Mouse (Mus musculus) erythroblast, embryonic 14.5 days (primary cell): Measurements from ENCODE around the gene Scgb1b24.

Experiments used
- GATA1 ChIP-seq: IDR thresholded peaks from 2 replicates; pipeline ENCODE4 v1.6.1; 2012; ENCODE audit warnings: low read length, inconsistent platforms, mixed read lengths
- TAL1 ChIP-seq: IDR thresholded peaks from 3 replicates; pipeline ENCODE4 v1.6.1; 2012; ENCODE audit warnings: low read length, inconsistent platforms, mixed read lengths

DNA sequence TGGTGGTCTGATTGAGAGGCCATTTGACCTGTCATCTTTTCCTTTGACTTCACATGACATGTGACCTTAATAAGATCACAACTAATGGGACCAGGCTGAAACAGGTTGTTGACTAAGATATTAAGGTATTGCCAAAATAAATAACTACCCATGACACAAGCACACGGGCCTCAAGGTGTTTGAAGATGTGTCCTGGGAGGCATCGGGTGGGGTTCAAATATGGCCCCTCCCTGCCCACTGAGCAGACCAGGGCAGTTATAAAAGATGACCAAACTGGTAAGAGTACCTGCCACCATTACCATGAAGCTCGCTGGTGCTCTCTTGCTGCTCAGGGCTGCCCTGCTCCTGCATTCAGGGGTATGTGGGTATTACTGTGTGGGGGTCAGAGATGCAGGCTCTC is at the start of gene Scgb1b24:
- TF ChIP-seq GATA1 (no peak), TAL1 (no peak)
